Mouse (Mus musculus) urinary bladder, adult 2 months (tissue): Measurements from ENCODE around the gene Gm37419. TPM values are rescaled to one million over a fixed set of nuclear protein-coding genes. Genes with fewer than 3 reads are reported as not detected.

ENCODE experiments used
- DNase-seq: peaks from one replicate; pipeline ENCODE4 v3.0.0; 2022; ENCODE audit warnings: low spot score
- polyA plus RNA-seq: library from polyadenylated mRNA; depleted of rRNA; stranded (reverse); fragments of >200 nt; gene quantifications from 2 replicates; pipeline ENCODE4 v1.2.3, GENCODE M21; 2012

Gene Gm37419
- polyA plus RNA-seq, 1 experiment, result not detected

GRCm38 (mm10) chr16:23979446-23979845, 8.8 kb upstream of the Gm37419 start:
- DNase-seq, result no peak

GRCm38 (mm10) chr16:23980201-23980870, 7.9 kb upstream of the Gm37419 start:
- DNase-seq, result no peak

DNA sequence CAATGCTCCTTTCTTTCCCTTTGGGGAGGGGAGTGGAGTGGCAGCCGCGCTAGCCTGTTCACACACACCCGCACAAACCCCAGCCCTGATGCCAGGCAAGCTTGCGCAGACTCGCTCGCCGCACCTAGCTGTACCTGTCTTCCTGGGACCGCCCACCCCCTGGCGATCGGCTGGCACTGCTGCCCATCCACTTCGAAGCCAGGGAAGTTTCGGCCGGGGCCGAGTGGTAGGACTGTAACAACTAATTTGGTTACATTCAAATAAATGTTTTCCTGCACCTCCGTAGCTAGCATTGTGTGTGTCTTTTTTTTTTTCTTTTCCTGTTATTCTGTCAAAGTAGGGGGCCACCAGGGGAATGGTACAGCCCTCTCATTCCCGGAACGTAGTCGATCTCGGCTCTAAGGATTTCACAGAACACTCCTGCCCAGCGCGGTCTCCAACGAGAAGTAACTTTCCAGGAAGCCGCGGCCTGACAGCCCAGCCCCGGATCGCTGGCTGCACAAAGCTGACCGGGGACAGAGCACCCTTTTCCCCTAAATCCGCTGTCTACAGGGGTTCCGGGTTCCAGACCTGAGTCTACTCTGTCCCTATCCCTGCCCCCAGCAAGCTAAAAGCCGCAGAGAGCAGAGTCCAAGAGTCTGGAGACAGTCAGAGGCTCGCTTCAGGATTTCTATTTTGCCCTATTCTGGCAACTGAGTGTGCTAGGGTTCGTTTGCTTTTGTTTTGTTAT, 7.1 kb upstream of the Gm37419 start:
- no peak for DNase-seq

DNA sequence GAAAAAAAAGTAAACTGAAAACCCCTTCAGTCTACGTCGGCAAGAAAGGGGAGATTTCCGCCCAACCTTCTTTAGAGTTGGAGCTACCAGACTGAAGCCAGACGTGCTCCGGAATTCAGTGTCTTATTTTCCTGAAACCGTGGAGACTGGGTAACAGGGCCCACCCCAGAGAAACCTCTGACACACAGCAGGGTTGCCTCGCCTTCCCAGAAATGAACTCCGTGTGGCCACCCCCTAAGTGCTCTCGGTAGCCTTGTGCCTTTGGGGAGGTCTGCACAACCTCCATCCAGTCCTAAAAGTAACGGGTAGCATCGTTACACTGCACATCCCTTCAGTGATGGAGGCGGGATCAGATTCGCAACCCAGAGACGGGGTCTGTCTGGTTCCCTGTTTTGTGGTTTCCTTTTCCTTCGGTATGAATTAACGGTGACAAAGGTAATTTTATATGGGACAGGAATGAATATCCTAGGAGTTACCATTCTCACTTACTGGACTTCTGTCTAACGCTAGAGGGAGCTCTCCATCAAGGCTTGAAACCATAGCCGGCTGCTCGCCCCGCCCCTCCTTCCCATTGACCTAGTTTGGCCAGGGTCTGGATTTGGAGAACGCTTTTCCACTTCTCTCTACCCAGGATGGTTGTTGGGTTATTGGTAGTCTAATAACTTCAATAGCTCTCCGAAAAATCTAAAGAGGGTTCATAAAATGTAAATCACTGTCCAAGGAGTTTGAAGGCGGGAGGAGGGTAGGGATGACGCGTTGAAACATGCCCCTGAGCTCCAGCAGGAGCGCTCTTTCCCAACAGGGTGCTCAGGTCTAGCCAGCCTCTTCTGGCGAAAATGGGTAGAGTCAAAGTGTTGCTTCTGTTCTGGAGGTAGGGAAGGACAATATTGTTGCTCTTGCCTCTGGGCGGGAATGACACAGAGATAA, 6.1 kb upstream of the Gm37419 start:
- DNase-seq, result no peak

GRCm38 (mm10) chr16:23982891-23983588, 5.2 kb upstream of the Gm37419 start:
- peak; percentile 54 for DNase-seq

DNA sequence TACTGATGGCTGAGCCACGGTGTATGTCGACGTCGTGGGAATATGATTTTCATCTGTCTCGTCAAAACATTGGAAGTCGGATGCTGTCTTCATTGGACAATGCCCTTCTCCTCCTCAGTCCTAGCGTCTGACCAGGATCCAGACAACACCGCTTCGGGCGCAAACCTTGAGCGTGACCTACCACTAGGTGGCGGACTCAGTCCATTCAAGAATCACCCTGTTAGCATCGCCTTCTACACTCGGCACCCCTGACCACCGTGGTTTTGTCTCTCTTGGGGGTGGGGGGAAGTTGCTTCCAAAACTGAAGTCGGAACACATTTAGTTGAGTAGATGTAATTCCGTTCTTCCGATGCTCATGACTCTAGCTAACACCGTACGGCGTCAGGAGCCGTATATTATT, 4.1 kb upstream of the Gm37419 start:
- DNase-seq, result peak; percentile 69

- DNase-seq, result peak; percentile 59
Measured at GRCm38 (mm10) chr16:23984760-23985466, 3.4 kb upstream of the Gm37419 start.

DNA sequence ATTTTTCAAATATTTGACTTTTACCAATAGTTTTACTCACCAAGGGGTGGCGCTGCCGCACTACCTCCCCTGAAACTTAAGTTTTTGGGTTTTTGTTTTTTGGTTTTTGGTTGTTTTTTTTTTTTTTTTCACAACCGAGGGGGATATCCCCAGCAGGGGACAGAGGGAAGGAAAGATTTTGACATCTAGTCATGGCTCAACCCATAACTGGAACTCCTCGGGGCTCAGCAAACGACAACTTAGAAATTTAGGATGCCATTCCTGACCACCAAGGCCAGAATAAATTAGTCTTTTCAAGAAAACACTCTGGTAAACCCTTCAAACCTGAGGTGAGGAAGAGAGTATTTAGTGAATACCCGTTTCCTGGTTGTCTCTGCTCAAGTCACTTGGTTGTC, 2.8 kb upstream of the Gm37419 start:
- no peak for DNase-seq

- no peak for DNase-seq
Measured at GRCm38 (mm10) chr16:23986176-23986575, 2.1 kb upstream of the Gm37419 start.

- no peak for DNase-seq
Measured at GRCm38 (mm10) chr16:23986871-23987270, 1.4 kb upstream of the Gm37419 start.

DNA sequence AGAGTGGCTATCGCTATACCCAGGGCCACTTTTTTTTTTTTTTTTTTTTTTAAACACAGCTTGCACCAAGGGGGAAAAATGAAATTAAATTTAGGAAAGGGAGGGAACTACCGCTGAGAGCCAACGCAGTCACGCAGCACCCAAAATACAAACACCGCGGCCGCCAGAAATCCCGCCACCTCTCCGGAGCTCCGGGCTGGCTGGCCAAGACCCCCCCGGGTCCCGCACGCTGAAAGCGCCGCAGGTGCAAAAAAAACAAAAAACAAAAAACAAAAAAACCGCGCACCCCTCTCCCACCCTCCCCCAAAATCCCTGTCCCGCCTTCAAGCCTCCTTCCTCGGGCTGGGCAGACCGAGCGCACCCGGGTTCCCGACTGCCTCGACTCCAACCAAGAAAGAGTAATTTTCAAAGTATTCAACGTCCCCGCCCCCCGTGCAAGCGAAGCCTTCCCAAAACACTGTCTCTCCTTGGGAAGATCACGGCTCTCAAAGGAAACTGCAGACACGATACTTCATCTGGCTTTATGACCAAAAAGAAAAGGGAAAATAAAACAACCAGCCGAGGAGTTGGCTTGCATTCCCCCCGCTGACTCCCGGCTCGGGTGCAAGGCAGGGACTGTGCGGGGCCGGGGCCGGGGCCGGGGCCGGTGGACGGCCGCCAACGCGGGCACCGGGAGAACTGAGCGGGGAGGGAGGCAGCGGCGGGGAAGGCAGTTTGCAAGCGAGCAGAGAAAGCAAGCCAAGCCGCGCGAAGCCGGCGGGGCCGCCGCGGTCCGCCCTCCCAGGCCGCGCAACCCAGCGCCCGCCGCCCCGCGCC, 733 bp upstream of the Gm37419 start:
- DNase-seq, result peak; percentile 61

GRCm38 (mm10) chr16:23988157-23988465, 171 bp upstream of the Gm37419 start:
- no peak for DNase-seq

DNA sequence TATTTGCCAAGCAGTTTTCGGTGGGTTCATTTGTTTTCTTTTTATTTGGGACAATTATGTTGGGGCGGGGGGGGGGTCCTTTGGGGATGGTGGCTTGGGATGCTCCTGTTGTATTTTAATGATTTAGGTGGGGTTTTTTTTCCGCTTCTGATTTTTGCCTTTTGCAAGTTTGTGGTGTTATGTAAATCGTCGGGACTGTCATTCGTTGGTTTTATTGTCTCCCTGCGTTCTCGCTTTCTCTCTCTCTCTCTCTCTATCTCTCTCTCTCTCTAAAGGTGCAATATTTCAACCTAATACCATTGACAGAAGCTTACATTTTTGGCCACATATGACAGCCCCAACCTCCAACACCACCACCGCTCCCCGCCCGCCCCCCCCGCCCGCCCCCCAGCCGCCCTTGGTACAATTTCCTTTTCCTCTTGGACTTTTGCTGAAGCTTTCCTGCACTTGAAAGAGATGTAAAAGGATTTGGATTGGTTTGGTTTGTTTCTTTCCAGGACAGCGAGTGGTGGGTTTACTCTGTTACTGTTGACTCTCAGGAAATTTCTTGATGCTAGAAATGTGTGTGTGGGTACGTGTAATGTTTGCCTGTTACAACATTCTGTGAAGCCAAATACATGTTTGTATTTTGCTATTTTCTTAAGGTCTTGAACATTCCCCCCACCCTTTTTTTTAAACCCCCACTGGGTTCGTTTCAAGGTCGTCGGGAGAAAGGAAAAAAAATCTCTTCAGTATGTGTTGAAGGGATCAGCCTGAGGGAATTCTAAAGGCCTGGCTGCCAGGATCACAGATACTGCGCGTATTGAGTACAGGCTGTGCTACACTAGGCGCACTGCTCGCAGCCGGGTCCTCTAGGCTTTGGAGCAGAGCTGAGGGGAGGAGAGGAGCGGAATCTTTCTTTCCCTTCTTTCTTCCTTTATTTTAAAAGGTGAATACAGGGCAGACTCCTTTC, 1.2 kb downstream of the Gm37419 start:
- DNase-seq, result no peak

GRCm38 (mm10) chr16:23990161-23990970, 2.1 kb downstream of the Gm37419 start:
- no peak for DNase-seq

GRCm38 (mm10) chr16:23991170-23991569, 2.9 kb downstream of the Gm37419 start:
- peak; percentile 77 for DNase-seq

DNA sequence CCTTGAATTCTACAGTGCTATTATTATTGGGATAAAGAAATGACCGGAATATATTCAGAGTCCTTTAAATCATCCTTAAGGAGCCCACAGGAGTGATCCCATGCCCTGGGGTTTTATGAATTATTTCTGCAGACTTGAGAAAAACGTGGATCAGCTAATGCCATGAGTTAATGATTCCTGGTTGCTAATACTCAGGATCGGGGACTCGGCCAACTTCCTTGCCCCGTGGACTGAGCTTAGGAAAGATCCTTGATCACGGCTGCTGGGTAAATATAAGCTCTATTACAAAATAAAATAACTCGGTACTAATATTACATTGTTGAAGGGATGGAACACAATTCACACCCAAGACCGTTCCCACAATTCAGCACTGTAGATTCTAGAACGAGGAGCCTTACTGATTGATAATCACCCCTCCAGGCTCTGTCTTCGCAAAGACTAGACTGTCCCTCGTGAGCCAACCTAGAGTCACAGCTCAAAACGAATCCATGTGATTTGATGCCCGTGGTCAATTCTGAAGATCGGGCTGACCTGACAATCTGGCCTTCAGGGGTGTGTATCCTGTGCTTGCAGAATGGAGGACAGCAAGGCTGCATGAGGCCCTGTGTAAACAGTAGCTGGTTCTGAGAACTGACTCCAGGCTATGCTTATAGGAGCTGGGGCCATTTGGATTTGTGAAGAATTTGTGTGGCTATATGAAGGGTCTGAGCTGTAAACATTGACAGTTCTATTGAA, 3.7 kb downstream of the Gm37419 start:
- DNase-seq, result no peak
